Mouse (Mus musculus): ENCODE measurements around the gene Tbxas1. TPM values are rescaled to one million over a fixed set of nuclear protein-coding genes. Genes with fewer than 3 reads are reported as not detected.

The Tbxas1 gene
- polyA plus RNA-seq, 1 experiment from 2014 or later, result 1.1 TPM

DNA sequence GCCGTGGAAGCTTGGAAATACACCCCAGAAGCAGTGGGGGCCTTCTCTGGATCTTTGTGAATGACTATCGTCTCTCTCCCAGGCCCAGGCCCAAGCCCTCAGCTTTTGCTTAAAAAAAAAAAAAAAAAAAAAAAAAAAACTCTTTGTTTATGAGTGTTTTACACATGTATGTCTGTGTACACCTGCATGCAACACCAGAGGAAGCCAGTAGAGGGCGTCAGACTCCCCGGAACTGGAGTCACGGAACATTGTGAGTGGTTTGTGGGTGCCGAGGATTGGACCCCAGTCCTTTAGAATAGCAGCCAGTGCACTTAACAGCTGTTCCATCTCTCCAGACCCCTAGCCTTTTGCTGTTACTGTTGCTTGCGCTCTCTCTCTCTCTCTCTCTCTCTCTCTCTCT is 50.5 kb downstream of the Tbxas1 start:
- no peaks in the 10 kb centered on the region for H3K9me3 ChIP-seq
- no peak for ATAC-seq (ENCODE audit: insufficient number of reproducible peaks, insufficient read depth, low FRiP score, low TSS enrichment, low read depth)
- H3K27me3 ChIP-seq, result no peaks in the 10 kb centered on the region; the same call in 1 of the 2 replicates
- H3K4me1 ChIP-seq, result 0 out of 2 replicates have a peak, but pooled peaks cover 4% of the 10 kb centered on the region
- peak overlapping the region; percentile 50 for H3K4me2 ChIP-seq
- 56% methylated on average over 7 of the region's 7 CpGs for WGBS
- H3K9ac ChIP-seq, result no peak overlapping the region
- no peaks in the 10 kb centered on the region for H3K36me3 ChIP-seq
- peak overlapping the region; percentile 24; the same call in 1 of the 2 replicates for H3K4me3 ChIP-seq
- H3K27ac ChIP-seq, result no peak overlapping the region

DNA sequence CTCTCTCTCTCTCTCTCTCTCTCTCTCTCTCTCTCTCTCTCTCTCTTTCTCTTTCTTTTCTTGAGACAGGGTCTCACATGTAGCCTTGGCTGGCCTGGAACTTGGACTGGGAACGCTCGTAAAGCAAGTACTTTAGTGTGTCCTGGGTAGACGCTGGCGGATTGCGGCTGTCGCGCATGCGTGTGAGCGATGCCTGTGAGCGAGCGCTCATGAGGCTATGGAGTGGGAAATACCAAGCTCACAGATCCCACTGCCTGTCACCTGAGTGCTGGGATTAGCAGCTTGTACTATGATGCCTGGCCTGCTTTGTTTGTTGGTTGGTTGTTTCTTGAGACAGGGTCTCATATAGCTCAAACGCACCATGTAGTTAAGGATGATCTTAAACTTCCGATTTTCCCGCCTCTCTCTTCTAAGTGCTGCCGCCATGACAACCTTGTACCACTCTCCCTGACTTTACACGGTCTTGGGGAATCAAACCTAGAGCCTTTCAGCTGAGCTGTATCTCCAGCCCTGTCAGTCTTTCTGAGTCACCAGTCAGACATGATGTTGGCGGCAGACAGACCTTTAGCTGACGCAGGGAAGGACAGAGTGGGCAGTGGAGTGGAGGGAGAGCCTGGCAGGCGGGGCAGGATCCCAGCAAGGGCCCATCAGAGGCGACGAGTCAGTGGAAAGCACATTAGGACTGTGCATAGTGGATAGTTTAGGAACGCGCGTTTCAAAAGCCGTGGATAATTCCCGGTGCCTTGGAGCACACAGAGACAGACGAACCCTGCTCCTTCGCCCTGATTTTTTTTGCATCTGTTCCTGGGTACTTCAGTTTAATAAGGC is 51.1 kb downstream of the Tbxas1 start:
- H3K9me3 ChIP-seq, result no peaks in the 10 kb centered on the region
- H3K4me3 ChIP-seq, result peak overlapping the region; percentile 24
- H3K9ac ChIP-seq, result peak overlapping the region; percentile 36; the same call in 1 of the 2 replicates
- 0 out of 2 replicates have a peak, but pooled peaks cover 4% of the 10 kb centered on the region for H3K4me1 ChIP-seq
- no peaks in the 10 kb centered on the region; the same call in 1 of the 2 replicates for H3K27me3 ChIP-seq
- WGBS, result 45% methylated on average over 28 of the region's 28 CpGs
- no peak for ATAC-seq (ENCODE audit: insufficient number of reproducible peaks, insufficient read depth, low FRiP score, low TSS enrichment, low read depth)
- no peaks in the 10 kb centered on the region for H3K36me3 ChIP-seq
- H3K27ac ChIP-seq, result no peak overlapping the region
- peak overlapping the region; percentile 50 for H3K4me2 ChIP-seq

DNA sequence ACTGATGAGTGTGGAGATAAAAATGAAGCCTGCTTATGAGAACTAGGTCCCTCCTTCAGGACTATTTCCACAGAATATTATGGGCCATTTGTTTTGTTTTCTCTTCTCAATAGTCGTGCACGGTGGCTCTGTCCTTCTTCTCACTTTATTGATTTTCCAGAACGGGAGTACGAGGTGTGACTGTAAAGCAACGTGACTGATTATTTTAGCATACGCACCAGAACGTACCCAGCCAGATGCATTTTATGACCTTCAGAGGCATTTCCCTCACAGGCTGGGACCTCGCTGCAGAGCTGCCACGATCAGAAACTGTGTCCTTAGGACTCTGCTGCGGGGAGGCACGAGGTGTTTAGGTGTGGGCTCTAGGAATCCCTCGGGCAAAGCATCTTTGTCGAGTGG is 51.8 kb downstream of the Tbxas1 start:
- Histone ChIP-seq H3K27me3 (no peaks in the 10 kb centered on the region; the same call in 1 of the 2 replicates), H3K9me3 (0 out of 2 replicates have a peak, but pooled peaks cover 2% of the 10 kb centered on the region), H3K36me3 (no peaks in the 10 kb centered on the region), H3K4me2 (peak overlapping the region; percentile 50; the same call in 1 of the 2 replicates), H3K9ac (no peak overlapping the region), H3K27ac (no peak overlapping the region), H3K4me3 (no peak overlapping the region), H3K4me1 (0 out of 2 replicates have a peak, but pooled peaks cover 4% of the 10 kb centered on the region)
- whole genome bisulfite sequencing, result 67% methylated on average over 13 of the region's 13 CpGs
- no peak for ATAC-seq (ENCODE audit: insufficient number of reproducible peaks, insufficient read depth, low FRiP score, low TSS enrichment, low read depth)

DNA sequence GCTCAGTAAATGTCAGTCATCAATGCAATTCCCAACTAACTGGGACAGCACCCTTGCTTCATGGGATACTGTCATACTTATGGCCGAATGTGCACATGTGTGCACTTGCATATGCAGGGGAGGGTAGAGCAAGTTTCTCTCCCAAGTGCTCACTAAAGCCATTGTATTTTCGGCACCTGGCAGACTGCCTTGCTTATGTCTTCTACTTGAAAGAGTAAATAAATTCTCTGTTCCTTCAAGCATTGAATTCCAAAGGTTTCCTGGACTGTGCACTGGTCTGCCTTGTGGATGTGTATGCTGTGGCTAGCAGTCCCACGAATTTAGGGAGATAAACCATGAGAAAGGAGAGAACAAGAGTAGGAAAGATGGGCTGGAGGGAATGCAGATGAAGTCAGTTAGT is 53.3 kb downstream of the Tbxas1 start:
- no peak for ATAC-seq (ENCODE audit: insufficient number of reproducible peaks, insufficient read depth, low FRiP score, low TSS enrichment, low read depth)
- Histone ChIP-seq H3K9me3 (0 out of 2 replicates have a peak, but pooled peaks cover 5% of the 10 kb centered on the region), H3K4me2 (no peak overlapping the region), H3K4me3 (no peak overlapping the region), H3K4me1 (0 out of 2 replicates have a peak, but pooled peaks cover 4% of the 10 kb centered on the region), H3K27ac (no peak overlapping the region), H3K36me3 (no peaks in the 10 kb centered on the region), H3K9ac (no peak overlapping the region), H3K27me3 (no peaks in the 10 kb centered on the region; the same call in 1 of the 2 replicates)
- WGBS, result 74% methylated on average over 3 of the region's 3 CpGs

DNA sequence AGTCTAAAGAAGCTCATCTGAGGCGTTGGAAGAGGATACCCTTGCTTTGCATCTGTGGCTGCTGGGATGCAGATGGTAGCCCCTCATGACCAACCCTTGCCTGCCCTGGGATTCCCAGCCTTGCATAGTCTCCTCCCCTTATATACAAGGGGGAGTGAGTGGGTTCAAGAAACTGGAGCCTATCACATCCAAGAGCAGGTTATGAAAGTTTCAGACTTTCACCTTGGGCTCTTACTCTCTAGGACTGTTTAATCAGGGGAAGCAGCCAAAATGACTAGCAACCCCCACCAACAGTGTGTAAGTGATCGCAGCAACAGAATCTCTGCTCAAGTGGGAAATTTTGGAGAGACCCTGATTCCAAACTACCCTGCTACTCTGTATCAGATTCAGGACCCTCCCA is 60.8 kb downstream of the Tbxas1 start:
- no peak overlapping the region for H3K4me3 ChIP-seq
- no peaks in the 10 kb centered on the region for H3K36me3 ChIP-seq
- WGBS, result 73% methylated on average over 2 of the region's 2 CpGs
- no peak overlapping the region for H3K27ac ChIP-seq
- no peaks in the 10 kb centered on the region for H3K27me3 ChIP-seq
- no peak overlapping the region for H3K9ac ChIP-seq
- no peak for ATAC-seq (ENCODE audit: insufficient number of reproducible peaks, insufficient read depth, low FRiP score, low TSS enrichment, low read depth)
- 0 out of 2 replicates have a peak, but pooled peaks cover 5% of the 10 kb centered on the region for H3K9me3 ChIP-seq
- no peak overlapping the region for H3K4me2 ChIP-seq
- no peaks in the 10 kb centered on the region for H3K4me1 ChIP-seq

DNA sequence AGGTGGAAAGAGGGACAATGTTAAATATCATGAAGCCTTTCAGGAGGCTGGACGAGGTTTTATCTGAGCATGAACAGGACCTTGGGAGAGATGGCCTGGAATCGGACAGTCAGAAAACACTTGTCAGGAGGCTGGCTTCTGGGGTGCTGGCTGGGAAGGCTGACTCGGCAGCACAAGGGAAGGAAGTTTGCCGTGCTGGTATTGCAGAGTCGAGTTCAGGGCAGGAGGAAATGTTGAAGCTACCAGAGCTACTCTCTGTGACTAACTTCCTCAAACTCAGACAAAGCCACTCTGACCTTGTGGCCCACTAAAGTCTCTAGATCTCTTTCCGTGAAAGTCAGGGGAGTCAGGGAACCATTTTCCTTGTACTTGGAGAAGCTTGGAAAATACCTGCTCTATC is 63.2 kb downstream of the Tbxas1 start:
- ATAC-seq (ENCODE audit: insufficient number of reproducible peaks, insufficient read depth, low FRiP score, low TSS enrichment, low read depth), result no peak
- 71% methylated on average over 6 of the region's 6 CpGs for WGBS
- no peaks in the 10 kb centered on the region for H3K4me1 ChIP-seq

DNA sequence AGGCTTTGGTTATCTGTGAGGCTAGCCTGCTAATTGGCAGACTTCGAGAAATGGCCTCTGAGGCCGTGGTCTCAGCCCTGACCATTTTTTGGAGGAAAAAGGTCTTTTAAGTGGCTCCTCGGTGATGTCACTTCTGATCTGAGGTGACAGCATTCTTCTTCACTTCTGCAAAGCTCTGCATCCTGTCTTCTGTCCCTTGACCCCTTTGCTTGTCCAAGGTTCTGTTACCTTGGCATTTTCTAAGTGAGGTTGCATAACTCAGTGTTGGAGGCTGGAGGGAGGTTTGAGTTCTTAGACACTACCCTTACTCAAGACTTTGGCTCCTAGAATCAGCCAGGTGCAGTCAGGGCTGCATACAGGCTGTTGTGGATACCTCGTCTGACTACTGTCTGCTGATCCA is 63.9 kb downstream of the Tbxas1 start:
- no peaks in the 10 kb centered on the region for H3K4me1 ChIP-seq
- no peak for ATAC-seq (ENCODE audit: insufficient number of reproducible peaks, insufficient read depth, low FRiP score, low TSS enrichment, low read depth)
- no peaks in the 10 kb centered on the region for H3K9me3 ChIP-seq
- H3K27ac ChIP-seq, result no peak overlapping the region
- WGBS, result 85% methylated on average over 4 of the region's 4 CpGs
- no peak overlapping the region for H3K4me2 ChIP-seq
- no peak overlapping the region for H3K9ac ChIP-seq
- no peak overlapping the region for H3K4me3 ChIP-seq
- H3K27me3 ChIP-seq, result no peaks in the 10 kb centered on the region
- no peaks in the 10 kb centered on the region for H3K36me3 ChIP-seq

More for the DNA sequence above, 63.2 kb downstream of the Tbxas1 start:
- Histone ChIP-seq H3K9ac (no peak overlapping the region), H3K27ac (no peak overlapping the region), H3K4me2 (no peak overlapping the region), H3K9me3 (no peaks in the 10 kb centered on the region), H3K27me3 (no peaks in the 10 kb centered on the region), H3K4me3 (no peak overlapping the region), H3K36me3 (no peaks in the 10 kb centered on the region)

DNA sequence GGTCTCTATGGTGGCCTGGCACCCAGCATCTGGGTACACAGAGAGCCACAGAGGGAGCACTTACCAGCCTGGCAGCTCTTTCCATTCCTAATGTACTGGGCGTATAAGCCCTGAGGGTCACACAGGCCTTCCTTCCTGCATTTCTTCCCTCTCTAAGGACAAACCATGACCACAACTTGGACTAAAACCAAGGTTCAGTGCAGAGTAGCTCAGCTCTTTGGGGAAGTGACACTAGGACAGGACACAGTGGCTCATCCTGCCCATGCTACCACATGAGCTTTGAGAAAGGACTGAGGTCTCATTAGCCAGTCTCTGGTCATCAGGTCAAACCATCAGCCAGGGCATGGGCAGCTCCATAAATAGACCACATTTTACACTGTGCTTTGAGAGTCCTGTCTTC is 65.8 kb downstream of the Tbxas1 start:
- Histone ChIP-seq H3K4me2 (no peak overlapping the region), H3K27ac (no peak overlapping the region), H3K27me3 (no peaks in the 10 kb centered on the region), H3K4me1 (no peaks in the 10 kb centered on the region), H3K9me3 (no peaks in the 10 kb centered on the region), H3K36me3 (no peaks in the 10 kb centered on the region), H3K9ac (no peak overlapping the region), H3K4me3 (no peak overlapping the region)
- WGBS, result 86% methylated on average over 1 of the region's 1 CpGs
- ATAC-seq (ENCODE audit: insufficient number of reproducible peaks, insufficient read depth, low FRiP score, low TSS enrichment, low read depth), result no peak

DNA sequence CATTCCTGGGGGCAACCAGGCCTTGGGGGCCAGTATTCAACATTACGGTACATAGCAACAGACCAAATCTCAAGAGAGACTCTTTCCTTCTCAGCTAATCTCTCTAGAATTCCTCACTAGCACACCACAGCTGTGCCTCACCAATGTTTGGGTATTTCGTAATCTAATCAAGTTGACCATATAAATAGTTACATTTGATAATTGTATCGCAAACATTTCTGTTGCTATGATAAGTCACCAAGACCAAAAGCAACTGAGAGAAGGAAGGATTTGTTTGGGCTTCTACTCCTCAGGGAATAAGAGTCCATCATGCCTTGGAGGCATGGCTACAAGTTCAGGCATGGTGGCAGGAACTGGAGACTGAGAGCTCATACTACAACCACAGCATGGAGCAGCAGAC is 67.6 kb downstream of the Tbxas1 start:
- H3K4me2 ChIP-seq, result no peak overlapping the region
- no peak for ATAC-seq (ENCODE audit: insufficient number of reproducible peaks, insufficient read depth, low FRiP score, low TSS enrichment, low read depth)
- no peaks in the 10 kb centered on the region for H3K4me1 ChIP-seq
- no peaks in the 10 kb centered on the region for H3K36me3 ChIP-seq
- no peaks in the 10 kb centered on the region for H3K27me3 ChIP-seq
- no peak overlapping the region for H3K9ac ChIP-seq
- 94% methylated on average over 3 of the region's 3 CpGs for WGBS
- H3K9me3 ChIP-seq, result no peaks in the 10 kb centered on the region
- no peak overlapping the region for H3K4me3 ChIP-seq
- no peak overlapping the region for H3K27ac ChIP-seq

DNA sequence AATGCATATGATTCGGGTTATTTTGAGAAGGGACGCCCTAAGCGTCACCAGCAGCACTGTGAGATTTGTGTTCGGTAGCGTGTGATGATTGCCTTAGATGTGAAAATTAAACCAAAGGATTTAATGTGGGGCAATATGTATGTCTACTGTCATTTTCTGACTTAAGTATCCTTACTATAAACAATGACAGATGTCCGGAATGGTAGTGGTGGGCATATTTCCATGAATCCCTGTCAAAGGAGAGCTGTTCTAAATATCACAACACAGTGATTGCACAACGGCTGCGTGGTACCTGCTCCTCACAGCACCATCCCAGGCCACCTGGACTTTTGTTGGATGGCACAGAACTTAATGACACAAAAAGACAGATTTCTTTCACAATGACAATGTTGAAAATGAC is 69.2 kb downstream of the Tbxas1 start:
- ATAC-seq (ENCODE audit: insufficient number of reproducible peaks, insufficient read depth, low FRiP score, low TSS enrichment, low read depth), result no peak
- no peak overlapping the region for H3K4me2 ChIP-seq
- no peaks in the 10 kb centered on the region for H3K27me3 ChIP-seq
- 85% methylated on average over 8 of the region's 8 CpGs for WGBS
- no peak overlapping the region for H3K4me3 ChIP-seq
- H3K27ac ChIP-seq, result no peak overlapping the region
- no peak overlapping the region for H3K9ac ChIP-seq
- H3K4me1 ChIP-seq, result no peaks in the 10 kb centered on the region
- H3K9me3 ChIP-seq, result no peaks in the 10 kb centered on the region
- H3K36me3 ChIP-seq, result no peaks in the 10 kb centered on the region

DNA sequence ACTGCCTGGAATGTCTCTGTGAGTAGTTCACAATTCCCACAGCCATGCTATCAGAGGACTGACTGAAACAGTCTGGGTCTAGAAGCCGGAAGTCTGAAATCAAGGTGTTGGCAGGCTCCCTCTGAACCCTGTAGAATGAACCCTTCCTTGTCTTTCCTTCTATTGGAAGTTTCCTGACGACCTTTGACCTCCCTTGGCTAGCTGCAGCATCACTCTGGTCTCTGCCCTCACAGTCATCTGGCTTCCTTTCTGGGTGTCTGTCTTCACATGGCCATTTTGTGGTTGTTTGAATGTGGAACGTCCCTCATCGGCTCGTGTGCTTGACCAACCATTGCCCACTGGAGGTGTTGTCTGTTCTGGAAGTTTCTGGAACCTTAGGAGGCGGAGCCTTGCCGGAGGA is 69.6 kb downstream of the Tbxas1 start:
- H3K36me3 ChIP-seq, result no peaks in the 10 kb centered on the region
- no peak overlapping the region for H3K4me3 ChIP-seq
- H3K9me3 ChIP-seq, result no peaks in the 10 kb centered on the region
- WGBS, result 83% methylated on average over 7 of the region's 7 CpGs
- H3K4me1 ChIP-seq, result no peaks in the 10 kb centered on the region
- H3K27me3 ChIP-seq, result no peaks in the 10 kb centered on the region
- no peak for ATAC-seq (ENCODE audit: insufficient number of reproducible peaks, insufficient read depth, low FRiP score, low TSS enrichment, low read depth)
- no peak overlapping the region for H3K4me2 ChIP-seq
- H3K9ac ChIP-seq, result no peak overlapping the region
- H3K27ac ChIP-seq, result no peak overlapping the region

DNA sequence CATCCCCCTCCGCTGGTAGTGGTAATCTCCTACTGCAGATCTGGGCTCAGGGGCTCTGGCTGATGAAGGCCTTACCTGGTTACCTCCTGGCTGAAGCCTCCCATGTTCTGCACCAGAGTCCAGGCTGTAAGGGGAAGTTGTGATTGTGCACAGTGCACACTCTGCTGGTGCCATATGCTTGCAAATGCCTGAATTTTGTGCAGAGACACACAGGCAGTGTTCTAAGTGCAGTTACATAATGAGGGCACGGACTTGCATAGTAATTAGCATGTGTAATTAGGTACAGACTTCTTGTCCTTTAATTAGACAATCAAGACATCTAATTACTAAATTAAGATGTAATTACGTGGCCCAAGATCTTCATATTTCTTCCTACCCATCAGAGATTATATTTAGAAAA is 70.5 kb downstream of the Tbxas1 start:
- WGBS, result 66% methylated on average over 3 of the region's 3 CpGs
- no peaks in the 10 kb centered on the region for H3K27me3 ChIP-seq
- H3K4me2 ChIP-seq, result no peak overlapping the region
- H3K9ac ChIP-seq, result no peak overlapping the region
- no peaks in the 10 kb centered on the region for H3K9me3 ChIP-seq
- no peaks in the 10 kb centered on the region for H3K4me1 ChIP-seq
- H3K27ac ChIP-seq, result no peak overlapping the region
- H3K4me3 ChIP-seq, result no peak overlapping the region
- H3K36me3 ChIP-seq, result no peaks in the 10 kb centered on the region
- no peak for ATAC-seq (ENCODE audit: insufficient number of reproducible peaks, insufficient read depth, low FRiP score, low TSS enrichment, low read depth)
